Mouse (Mus musculus): ENCODE measurements around the gene Evx2. TPM values are rescaled to one million over a fixed set of nuclear protein-coding genes. Genes with fewer than 3 reads are reported as not detected.

The Evx2 gene
- total and polyA plus RNA-seq, 3 experiments: not detected

- Histone ChIP-seq H3K4me3 (ENCODE audit: control insufficient read depth in 1 of 2, insufficient read depth in 1 of 2, low read depth in 2 of 2, low read length in 2 of 2) (no peak overlapping the region), H3K79me2 (ENCODE audit: control insufficient read depth, insufficient read depth, low read length, poor library complexity) (no peaks in the 10 kb centered on the region), H3K9me3 (replicated peaks; ENCODE audit: insufficient read depth, low read length) (no peaks in the 10 kb centered on the region), H3K27ac (ENCODE audit: control insufficient read depth, low read depth, low read length) (no peak overlapping the region), H3K27me3 (ENCODE audit: control insufficient read depth in 1 of 2, insufficient read depth in 2 of 2, low read length in 2 of 2) (peaks cover 1 to 2% of the 10 kb centered on the region in 2 experiments; a peak in 3 of 4 replicates), H3K4me1 (ENCODE audit: control insufficient read depth in 1 of 2, insufficient read depth in 2 of 2, low read length in 2 of 2) (no peaks in the 10 kb centered on the region), H3K9ac (ENCODE audit: control insufficient read depth, low read depth, low read length, poor library complexity, severe bottlenecking) (no peak overlapping the region), H3K36me3 (ENCODE audit: control insufficient read depth in 1 of 2, insufficient read depth in 2 of 2, low read length in 2 of 2) (no peaks in the 10 kb centered on the region)
- DNase-seq (ENCODE audit: low read depth, low spot score): no peak
- TF ChIP-seq USF2 (IDR thresholded peaks at IDR 0.05; ENCODE audit: borderline replicate concordance in 1 of 2, insufficient read depth in 1 of 2, low read depth in 1 of 2, low read length in 2 of 2) (no peak), TBP (IDR thresholded peaks at IDR 0.05; ENCODE audit: low read depth, low read length) (no peak), CTCF (IDR thresholded peaks at IDR 0.05 in 2 of 3, conservative IDR thresholded peaks at IDR 0.05 in 1 of 3; ENCODE audit: control insufficient read depth in 1 of 3, insufficient read depth in 1 of 3, low read depth in 2 of 3, low read length in 3 of 3, poor library complexity in 1 of 3, severe bottlenecking in 1 of 3) (no peak), RCOR1 (IDR thresholded peaks at IDR 0.05; ENCODE audit: low read depth, low read length) (no peak), TCF12 (IDR thresholded peaks at IDR 0.05; ENCODE audit: low read depth, low read length) (no peak), JUND (IDR thresholded peaks at IDR 0.05; ENCODE audit: low read depth, low read length) (no peak), GABPA (IDR thresholded peaks at IDR 0.05; ENCODE audit: low read depth, low read length) (no peak), MAX (IDR thresholded peaks at IDR 0.05; ENCODE audit: low read length) (no peak), GATA1 (IDR thresholded peaks at IDR 0.05; ENCODE audit: low read depth, low read length) (no peak), ZNF384 (IDR thresholded peaks at IDR 0.05; ENCODE audit: low read depth, low read length) (no peak), RAD21 (IDR thresholded peaks at IDR 0.05; ENCODE audit: low read depth, low read length) (no peak)
Measured at GRCm38 (mm10) chr2:74647082-74647864, 12.1 kb downstream of the Evx2 start.

- DNase-seq (ENCODE audit: low read depth, low spot score): no peak
- no peaks in the 10 kb centered on the region for H3K9me3 ChIP-seq (replicated peaks; ENCODE audit: insufficient read depth, low read length)
- peaks cover 0 to 1% of the 10 kb centered on the region in 2 experiments; a peak in 2 of 4 replicates for H3K27me3 ChIP-seq (ENCODE audit: control insufficient read depth in 1 of 2, insufficient read depth in 2 of 2, low read length in 2 of 2)
- no peaks in the 10 kb centered on the region for H3K4me1 ChIP-seq (ENCODE audit: control insufficient read depth in 1 of 2, insufficient read depth in 2 of 2, low read length in 2 of 2)
- TF ChIP-seq CTCF (IDR thresholded peaks at IDR 0.05 in 2 of 3, conservative IDR thresholded peaks at IDR 0.05 in 1 of 3; ENCODE audit: control insufficient read depth in 1 of 3, insufficient read depth in 1 of 3, low read depth in 2 of 3, low read length in 3 of 3, poor library complexity in 1 of 3, severe bottlenecking in 1 of 3): no peak
- no peak for TF ChIP-seq E2F4 (IDR thresholded peaks at IDR 0.05; ENCODE audit: borderline replicate concordance, low read depth, low read length)
- no peak for TF ChIP-seq CHD1 (IDR thresholded peaks at IDR 0.05; ENCODE audit: low read depth, low read length)
- no peak overlapping the region for H3K9ac ChIP-seq (ENCODE audit: control insufficient read depth, low read depth, low read length, poor library complexity, severe bottlenecking)
- H3K27ac ChIP-seq (ENCODE audit: control insufficient read depth, low read depth, low read length): no peak overlapping the region
- H3K4me3 ChIP-seq (ENCODE audit: control insufficient read depth in 1 of 2, insufficient read depth in 1 of 2, low read depth in 2 of 2, low read length in 2 of 2): no peak overlapping the region
- no peaks in the 10 kb centered on the region for H3K36me3 ChIP-seq (ENCODE audit: control insufficient read depth in 1 of 2, insufficient read depth in 2 of 2, low read length in 2 of 2)
- H3K79me2 ChIP-seq (ENCODE audit: control insufficient read depth, insufficient read depth, low read length, poor library complexity): no peaks in the 10 kb centered on the region
Measured at GRCm38 (mm10) chr2:74645631-74646030, 13.7 kb downstream of the Evx2 start.

GRCm38 (mm10) chr2:74642431-74642830 is 16.9 kb downstream of the Evx2 start:
- no peak for TF ChIP-seq GATA1 (IDR thresholded peaks at IDR 0.05; ENCODE audit: low read depth, low read length)
- no peak for TF ChIP-seq ELF1 (IDR thresholded peaks at IDR 0.05; ENCODE audit: low read depth, low read length)
- no peak for TF ChIP-seq MYC (IDR thresholded peaks at IDR 0.05; ENCODE audit: low read depth, low read length)
- TF ChIP-seq MAX (IDR thresholded peaks at IDR 0.05; ENCODE audit: low read length): no peak
- TF ChIP-seq MAFK (IDR thresholded peaks at IDR 0.05; ENCODE audit: borderline replicate concordance, low read depth, low read length): no peak
- TF ChIP-seq UBTF (IDR thresholded peaks at IDR 0.05; ENCODE audit: borderline replicate concordance, insufficient read depth, low read depth, low read length): no peak
- no peak for TF ChIP-seq MYB (IDR thresholded peaks at IDR 0.05; ENCODE audit: low read depth, low read length)
- TF ChIP-seq CHD1 (IDR thresholded peaks at IDR 0.05; ENCODE audit: low read depth, low read length): no peak
- TF ChIP-seq SMC3 (IDR thresholded peaks at IDR 0.05; ENCODE audit: low read depth, low read length): no peak
- TF ChIP-seq ZNF384 (IDR thresholded peaks at IDR 0.05; ENCODE audit: low read depth, low read length): no peak
- TF ChIP-seq USF1 (IDR thresholded peaks at IDR 0.05; ENCODE audit: low read depth, low read length): no peak
- TF ChIP-seq ZKSCAN1 (IDR thresholded peaks at IDR 0.05; ENCODE audit: low read depth, low read length): no peak
- TF ChIP-seq NELFE (IDR thresholded peaks at IDR 0.05; ENCODE audit: low read depth, low read length): no peak
- TF ChIP-seq RCOR1 (IDR thresholded peaks at IDR 0.05; ENCODE audit: low read depth, low read length): no peak
- no peak overlapping the region for H3K27ac ChIP-seq (ENCODE audit: control insufficient read depth, low read depth, low read length)
- no peak overlapping the region for H3K4me3 ChIP-seq (ENCODE audit: control insufficient read depth in 1 of 2, insufficient read depth in 1 of 2, low read depth in 2 of 2, low read length in 2 of 2)
- no peak for DNase-seq (ENCODE audit: low read depth, low spot score)
- H3K9ac ChIP-seq (ENCODE audit: control insufficient read depth, low read depth, low read length, poor library complexity, severe bottlenecking): no peak overlapping the region
- no peaks in the 10 kb centered on the region for H3K4me1 ChIP-seq (ENCODE audit: control insufficient read depth in 1 of 2, insufficient read depth in 2 of 2, low read length in 2 of 2)
- H3K27me3 ChIP-seq (ENCODE audit: control insufficient read depth in 1 of 2, insufficient read depth in 2 of 2, low read length in 2 of 2): no peaks in the 10 kb centered on the region
- no peaks in the 10 kb centered on the region for H3K79me2 ChIP-seq (ENCODE audit: control insufficient read depth, insufficient read depth, low read length, poor library complexity)
- no peaks in the 10 kb centered on the region for H3K36me3 ChIP-seq (ENCODE audit: control insufficient read depth in 1 of 2, insufficient read depth in 2 of 2, low read length in 2 of 2)
- H3K9me3 ChIP-seq (replicated peaks; ENCODE audit: insufficient read depth, low read length): no peaks in the 10 kb centered on the region
